Mouse (Mus musculus) hindbrain, embryonic 12.5 days (tissue): Measurements from ENCODE around the gene Gorasp2. TPM values are rescaled to one million over a fixed set of nuclear protein-coding genes. Genes with fewer than 3 reads are reported as not detected.

Source experiments
- ATAC-seq: fragments of 200-750 bp; cut with Nextera tagmentation; 2 replicates; pipeline ENCODE4 v1.8.0; 2017; ENCODE audit warnings: moderate TSS enrichment; ENCODE audit not compliant: low FRiP score
- H3K27ac ChIP-seq: fragments of 300-500 bp; sonication (generic); 2 replicates; pipeline ENCODE4 v1.5.1; 2016; ENCODE audit warnings: mild to moderate bottlenecking
- H3K27me3 ChIP-seq: fragments of 300-500 bp; sonication (generic); 2 replicates; pipeline ENCODE4 v1.6.1; 2016; ENCODE audit warnings: mild to moderate bottlenecking
- H3K36me3 ChIP-seq: fragments of 300-500 bp; sonication (generic); 2 replicates; pipeline ENCODE4 v1.6.1; 2016; ENCODE audit warnings: mild to moderate bottlenecking
- H3K4me1 ChIP-seq: fragments of 300-500 bp; sonication (generic); 2 replicates; pipeline ENCODE4 v1.6.1; 2016
- H3K4me2 ChIP-seq: fragments of 300-500 bp; sonication (generic); replicated peaks from 2 replicates; pipeline ENCODE4 v1.6.1; 2016; ENCODE audit warnings: mild to moderate bottlenecking
- H3K4me3 ChIP-seq: fragments of 300-500 bp; sonication (generic); 2 replicates; pipeline ENCODE4 v1.5.1; 2016; ENCODE audit warnings: mild to moderate bottlenecking
- H3K9ac ChIP-seq: fragments of 300-500 bp; sonication (generic); 2 replicates; pipeline ENCODE4 v1.6.1; 2016; ENCODE audit warnings: mild to moderate bottlenecking, moderate library complexity
- H3K9me3 ChIP-seq: fragments of 300-500 bp; sonication (generic); replicated peaks from 2 replicates; pipeline ENCODE4 v1.6.1; 2016; ENCODE audit warnings: mild to moderate bottlenecking
- whole genome bisulfite sequencing: fragments of 180-500 bp; shearing (Covaris S2); methylation state at CpG from one replicate; pipeline ENCODE4 v1.1.7; 2016; 5-methylcytosine and 5-hydroxymethylcytosine counted together
- polyA plus RNA-seq: library from polyadenylated mRNA; unstranded; fragments of >200 nt; fragmentation: Nextera tagmentation; extraction: Ambion mirVana; gene quantifications from 2 replicates; pipeline ENCODE4 v1.2.1, GENCODE M21; 2016

The Gorasp2 gene
- polyA plus RNA-seq, 1 experiment from 2014 or later: 132 TPM

GRCm38 (mm10) chr2:70632412-70632811 lies 29.0 kb upstream of the Gorasp2 start:
- no peaks in the 10 kb centered on the region for H3K27me3 ChIP-seq
- no peak overlapping the region for H3K9ac ChIP-seq
- no peak overlapping the region for H3K27ac ChIP-seq
- peaks cover 11% of the 10 kb centered on the region for H3K4me1 ChIP-seq
- no peak overlapping the region for H3K4me3 ChIP-seq
- H3K4me2 ChIP-seq: no peak overlapping the region
- WGBS: 91% methylated on average over 1 of the region's 1 CpGs
- ATAC-seq: no peak
- no peaks in the 10 kb centered on the region for H3K9me3 ChIP-seq
- H3K36me3 ChIP-seq: no peaks in the 10 kb centered on the region

DNA sequence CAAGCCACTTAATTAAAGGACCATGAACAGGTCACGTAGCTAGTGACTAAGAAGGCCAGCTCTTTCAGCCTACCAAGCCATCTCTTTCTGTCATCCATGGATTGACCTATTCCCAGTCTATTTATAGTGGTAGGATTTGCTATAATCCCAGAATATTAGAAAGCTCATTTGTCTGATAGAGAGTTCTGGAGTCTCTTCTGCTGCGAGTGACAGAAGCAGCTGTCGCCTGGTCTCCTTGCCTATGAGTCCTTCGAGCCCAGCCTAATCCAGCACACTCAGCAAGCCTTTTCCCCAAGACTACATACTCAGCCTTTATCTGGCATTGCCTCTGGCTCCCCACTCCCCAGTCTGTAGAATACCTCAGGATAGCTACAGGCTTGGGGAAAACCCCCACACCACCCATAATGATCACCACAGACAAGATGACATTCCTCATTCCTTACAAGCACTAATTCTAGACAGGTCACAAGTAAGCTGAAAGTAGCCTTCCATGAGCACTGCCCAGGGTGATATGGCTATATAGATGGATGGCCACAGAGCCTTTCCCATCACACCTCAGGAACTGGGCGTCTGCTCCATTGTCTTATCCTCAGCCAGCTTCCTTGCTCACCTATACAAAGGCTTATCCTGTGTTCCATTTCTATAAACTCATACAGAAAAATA lies 27.2 kb upstream of the Gorasp2 start:
- H3K36me3 ChIP-seq: no peaks in the 10 kb centered on the region
- H3K4me3 ChIP-seq: no peak overlapping the region
- no peaks in the 10 kb centered on the region for H3K9me3 ChIP-seq
- 89% methylated on average over 5 of the region's 5 CpGs for WGBS
- no peak overlapping the region for H3K4me2 ChIP-seq
- H3K27me3 ChIP-seq: no peaks in the 10 kb centered on the region
- H3K4me1 ChIP-seq: peaks cover 10% of the 10 kb centered on the region
- H3K27ac ChIP-seq: no peak overlapping the region
- no peak overlapping the region for H3K9ac ChIP-seq
- ATAC-seq: no peak

GRCm38 (mm10) chr2:70640968-70641367 lies 20.4 kb upstream of the Gorasp2 start:
- Histone ChIP-seq H3K36me3 (no peaks in the 10 kb centered on the region), H3K27me3 (no peaks in the 10 kb centered on the region), H3K27ac (no peak overlapping the region), H3K4me3 (no peak overlapping the region), H3K4me1 (peaks cover 4% of the 10 kb centered on the region; the same call in 1 of the 2 replicates), H3K9me3 (no peaks in the 10 kb centered on the region), H3K4me2 (no peak overlapping the region), H3K9ac (no peak overlapping the region)
- no peak for ATAC-seq

GRCm38 (mm10) chr2:70642971-70643565 lies 18.3 kb upstream of the Gorasp2 start:
- Histone ChIP-seq H3K4me1 (peaks cover 4% of the 10 kb centered on the region; the same call in 1 of the 2 replicates), H3K36me3 (no peaks in the 10 kb centered on the region), H3K9me3 (no peaks in the 10 kb centered on the region), H3K4me3 (no peak overlapping the region), H3K9ac (no peak overlapping the region), H3K27me3 (no peaks in the 10 kb centered on the region), H3K4me2 (no peak overlapping the region), H3K27ac (no peak overlapping the region)
- 45% methylated on average over 16 of the region's 16 CpGs for WGBS
- ATAC-seq: no peak

- no peaks in the 10 kb centered on the region for H3K9me3 ChIP-seq
- ATAC-seq: no peak
- H3K4me2 ChIP-seq: no peak overlapping the region
- H3K9ac ChIP-seq: no peak overlapping the region
- no peaks in the 10 kb centered on the region for H3K27me3 ChIP-seq
- no peaks in the 10 kb centered on the region for H3K36me3 ChIP-seq
- 87% methylated on average over 6 of the region's 6 CpGs for WGBS
- H3K27ac ChIP-seq: no peak overlapping the region
- no peak overlapping the region for H3K4me3 ChIP-seq
- peaks cover 4% of the 10 kb centered on the region; the same call in 1 of the 2 replicates for H3K4me1 ChIP-seq
These were observed 16.1 kb upstream of the Gorasp2 start for GRCm38 (mm10) chr2:70645266-70645780.

GRCm38 (mm10) chr2:70647681-70648080 lies 13.7 kb upstream of the Gorasp2 start:
- Histone ChIP-seq H3K9ac (no peak overlapping the region), H3K9me3 (no peaks in the 10 kb centered on the region), H3K27me3 (no peaks in the 10 kb centered on the region), H3K4me3 (no peak overlapping the region), H3K27ac (no peak overlapping the region), H3K4me2 (no peak overlapping the region), H3K36me3 (no peaks in the 10 kb centered on the region), H3K4me1 (peaks cover 4% of the 10 kb centered on the region; the same call in 1 of the 2 replicates)
- WGBS: 30% methylated on average over 4 of the region's 4 CpGs
- no peak for ATAC-seq

DNA sequence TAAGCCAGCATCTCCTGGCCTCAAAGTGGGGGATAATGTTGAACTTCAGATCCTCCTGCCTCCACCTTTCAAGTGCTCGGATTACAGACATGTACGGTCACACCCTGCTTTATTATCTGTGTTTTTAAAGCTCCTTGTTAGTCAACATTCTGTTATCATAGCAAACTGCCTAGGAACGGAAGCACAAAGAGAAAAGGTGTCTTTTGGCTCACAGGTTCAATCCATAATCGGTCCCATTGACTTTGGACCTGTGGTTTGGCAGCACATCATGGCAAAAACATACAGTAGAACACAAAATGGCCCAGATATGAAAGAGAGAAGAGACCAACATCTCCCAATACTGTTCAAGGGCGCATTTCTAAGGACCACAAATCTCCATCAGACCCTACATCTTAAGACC lies 13.1 kb upstream of the Gorasp2 start:
- no peak overlapping the region for H3K4me3 ChIP-seq
- H3K9me3 ChIP-seq: no peaks in the 10 kb centered on the region
- no peaks in the 10 kb centered on the region for H3K4me1 ChIP-seq
- 84% methylated on average over 5 of the region's 5 CpGs for WGBS
- no peaks in the 10 kb centered on the region for H3K36me3 ChIP-seq
- no peak overlapping the region for H3K27ac ChIP-seq
- H3K9ac ChIP-seq: no peak overlapping the region
- ATAC-seq: no peak
- H3K27me3 ChIP-seq: no peaks in the 10 kb centered on the region
- H3K4me2 ChIP-seq: no peak overlapping the region

GRCm38 (mm10) chr2:70649471-70649870 lies 11.9 kb upstream of the Gorasp2 start:
- H3K4me3 ChIP-seq: no peak overlapping the region
- H3K4me2 ChIP-seq: no peak overlapping the region
- no peaks in the 10 kb centered on the region for H3K27me3 ChIP-seq
- no peaks in the 10 kb centered on the region for H3K4me1 ChIP-seq
- no peak for ATAC-seq
- H3K27ac ChIP-seq: no peak overlapping the region
- 89% methylated on average over 4 of the region's 4 CpGs for WGBS
- H3K9ac ChIP-seq: no peak overlapping the region
- no peaks in the 10 kb centered on the region for H3K9me3 ChIP-seq
- no peaks in the 10 kb centered on the region for H3K36me3 ChIP-seq

DNA sequence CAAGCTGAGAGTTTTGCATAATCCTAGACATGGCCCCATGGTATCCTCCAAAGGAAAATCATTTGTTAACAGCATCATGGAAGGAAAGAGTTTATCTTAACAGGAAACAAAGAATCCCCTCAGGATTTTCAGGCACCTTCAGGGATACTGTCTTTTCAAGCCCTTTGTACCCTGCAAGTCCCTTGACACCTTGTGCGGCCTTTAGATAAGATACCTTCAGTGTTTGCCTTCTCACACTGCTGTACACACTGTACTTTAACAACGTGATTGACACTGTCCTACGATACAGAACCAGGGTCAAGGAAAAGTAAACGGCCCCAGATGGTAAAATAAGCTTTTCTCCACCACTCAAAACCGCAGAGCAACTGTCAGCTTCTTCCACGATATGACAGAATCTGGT lies 9.6 kb upstream of the Gorasp2 start:
- Histone ChIP-seq H3K27ac (no peak overlapping the region), H3K9me3 (no peaks in the 10 kb centered on the region), H3K4me1 (no peaks in the 10 kb centered on the region), H3K36me3 (no peaks in the 10 kb centered on the region), H3K27me3 (no peaks in the 10 kb centered on the region), H3K4me3 (no peak overlapping the region), H3K4me2 (no peak overlapping the region), H3K9ac (no peak overlapping the region)
- no peak for ATAC-seq
- 70% methylated on average over 6 of the region's 6 CpGs for WGBS

- Histone ChIP-seq H3K36me3 (no peaks in the 10 kb centered on the region), H3K27me3 (no peaks in the 10 kb centered on the region), H3K4me3 (no peak overlapping the region), H3K27ac (no peak overlapping the region), H3K4me2 (no peak overlapping the region), H3K9ac (no peak overlapping the region), H3K9me3 (no peaks in the 10 kb centered on the region), H3K4me1 (peaks cover under 1% of the 10 kb centered on the region; the same call in 1 of the 2 replicates)
- no peak for ATAC-seq
- WGBS: 79% methylated on average over 7 of the region's 7 CpGs
These were observed 4.3 kb upstream of the Gorasp2 start for GRCm38 (mm10) chr2:70657083-70657482.

- Histone ChIP-seq H3K27me3 (no peaks in the 10 kb centered on the region), H3K9me3 (no peaks in the 10 kb centered on the region), H3K27ac (peak within 1 kb of the TSS; percentile 90), H3K4me2 (peak within 1 kb of the TSS; percentile 69), H3K36me3 (no peaks in the 10 kb centered on the region), H3K9ac (peak within 1 kb of the TSS; percentile 93), H3K4me1 (peaks cover 15% of the 10 kb centered on the region), H3K4me3 (peak within 1 kb of the TSS; percentile 95)
- WGBS: under 1% methylated on average over 54 of the region's 54 CpGs
- ATAC-seq: peak; percentile 85; the same call in 1 of the 2 replicates
These were observed 529 bp downstream of the Gorasp2 start, which contains the start of gene Gm26558 for GRCm38 (mm10) chr2:70661715-70662495. TSS of gene Gm26558 (minus strand) at chr2:70662108.

DNA sequence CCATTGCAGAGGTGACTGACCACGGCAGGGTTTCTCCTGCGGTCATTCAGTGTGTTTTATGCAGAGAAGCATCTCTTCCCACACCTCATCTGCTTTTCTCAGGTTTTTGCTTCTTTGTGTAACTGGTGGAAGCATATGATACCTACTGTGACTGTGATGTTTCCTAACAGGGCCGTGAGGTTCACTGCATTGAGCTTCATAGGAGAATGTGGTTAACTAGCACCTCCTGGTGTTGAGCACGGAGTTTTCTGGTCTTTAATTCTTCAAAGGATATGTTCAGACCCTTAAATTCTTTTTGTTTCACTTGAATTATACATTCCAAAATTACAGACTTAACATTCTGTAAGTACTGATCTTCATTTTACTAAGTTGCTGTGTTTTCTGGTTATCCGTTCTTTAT lies 2.4 kb downstream of the Gorasp2 start:
- H3K4me3 ChIP-seq: no peak overlapping the region
- no peak overlapping the region for H3K27ac ChIP-seq
- no peaks in the 10 kb centered on the region for H3K9me3 ChIP-seq
- WGBS: 85% methylated on average over 5 of the region's 5 CpGs
- no peaks in the 10 kb centered on the region for H3K27me3 ChIP-seq
- peaks cover 15% of the 10 kb centered on the region for H3K4me1 ChIP-seq
- H3K36me3 ChIP-seq: no peaks in the 10 kb centered on the region
- no peak overlapping the region for H3K4me2 ChIP-seq
- H3K9ac ChIP-seq: no peak overlapping the region
- ATAC-seq: no peak
